Mouse (Mus musculus) forelimb bud, embryonic 11.5 days (tissue): ENCODE measurements at regions not wholly inside any gene's neighbourhood (a gene's known extent, or its start where the extent isn't known, plus 50 kb on each side); places are given as distances from the start of the nearest gene placed in this dataset.

Experiments
- DNase-seq: peaks from one replicate; pipeline ENCODE4 v3.0.0-alpha.2; 2012; ENCODE audit warnings: low read depth, low spot score

DNA sequence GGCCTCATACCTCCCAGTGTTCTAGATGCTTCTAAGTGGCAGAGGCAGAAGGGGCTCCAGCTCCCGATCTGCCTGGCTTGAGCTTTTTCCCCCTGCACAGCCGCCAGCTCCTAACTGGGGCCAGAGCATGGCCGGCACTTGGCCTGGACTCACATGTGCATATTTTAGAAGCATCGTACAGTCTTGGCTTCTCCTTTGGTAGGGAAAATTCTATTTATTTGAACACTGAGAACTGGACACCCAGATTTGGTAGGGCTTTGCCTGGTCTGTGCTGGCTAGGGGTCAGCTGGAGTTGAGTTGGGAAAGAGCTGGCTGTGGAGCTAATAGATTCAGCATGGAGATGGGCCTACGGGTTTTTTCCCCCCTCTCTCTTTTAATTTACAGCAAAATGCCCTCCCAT lies 282.9 kb upstream of the Auts2 start:
- DNase-seq = no peak

- no peak for DNase-seq
These were observed 274.5 kb upstream of the Auts2 start for GRCm38 (mm10) chr5:132817665-132818064.

DNA sequence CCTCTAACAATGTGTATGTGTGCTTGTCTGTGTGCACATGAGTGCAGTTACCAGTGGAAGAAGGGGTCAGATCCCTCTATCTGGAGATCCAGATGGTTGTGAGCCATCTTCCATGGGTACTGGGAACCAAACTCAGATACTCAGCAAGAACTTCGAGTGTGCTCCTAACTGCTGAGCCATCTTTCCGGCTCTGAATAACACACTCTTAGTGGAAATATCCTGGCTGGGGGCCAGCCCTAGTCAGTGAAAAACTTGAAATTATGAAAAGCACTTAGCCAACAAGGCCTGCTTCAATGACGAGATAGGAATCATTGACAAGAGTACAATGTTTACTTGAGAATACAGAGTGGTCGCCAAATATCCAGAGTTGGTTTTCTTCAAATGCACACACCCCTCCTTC lies 266.0 kb upstream of the Auts2 start:
- no peak for DNase-seq

- DNase-seq = no peak
These were observed 252.9 kb upstream of the Auts2 start for GRCm38 (mm10) chr5:132796061-132796460.

- no peak for DNase-seq
These were observed 249.3 kb upstream of the Auts2 start for GRCm38 (mm10) chr5:132792484-132792883.

DNA sequence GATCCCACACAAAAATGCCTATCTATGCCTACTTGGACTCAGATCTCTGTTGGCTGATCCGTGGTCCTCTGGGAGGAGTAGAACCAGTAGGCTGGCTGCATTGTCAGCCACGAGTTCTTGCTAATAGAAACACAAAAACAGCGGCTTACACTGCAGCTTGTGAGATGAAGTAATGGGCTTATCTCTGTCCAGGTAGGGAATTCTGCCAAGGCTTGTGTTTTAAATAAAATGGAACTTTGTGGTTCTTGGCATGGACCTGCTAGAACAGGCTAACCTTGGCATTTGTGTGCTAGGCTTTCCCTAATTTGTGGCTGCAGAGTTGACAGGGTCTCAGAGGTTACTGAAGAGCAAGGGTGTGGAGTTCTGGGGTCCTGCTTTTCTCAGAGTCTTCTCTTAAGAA lies 242.1 kb upstream of the Auts2 start:
- DNase-seq = no peak

DNA sequence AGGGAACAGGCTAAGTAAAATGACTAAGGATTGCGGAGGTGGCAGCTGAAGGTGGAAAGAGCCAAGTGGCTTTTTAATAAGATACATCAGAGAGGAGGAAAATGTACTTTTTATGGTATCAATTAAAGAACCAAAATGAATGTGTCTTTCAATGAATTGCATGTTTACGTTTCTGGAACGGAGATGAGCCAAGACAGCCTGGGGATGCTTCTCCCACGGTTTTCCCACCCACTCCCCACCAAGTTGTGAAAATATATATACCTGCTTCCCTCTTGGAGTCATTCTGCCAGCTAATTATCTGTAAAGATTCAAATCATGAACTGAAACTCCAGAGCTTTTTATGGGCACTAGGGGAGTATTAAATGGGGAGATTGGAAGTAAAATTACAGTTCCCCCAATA lies 241.6 kb upstream of the Auts2 start:
- DNase-seq = no peak

DNA sequence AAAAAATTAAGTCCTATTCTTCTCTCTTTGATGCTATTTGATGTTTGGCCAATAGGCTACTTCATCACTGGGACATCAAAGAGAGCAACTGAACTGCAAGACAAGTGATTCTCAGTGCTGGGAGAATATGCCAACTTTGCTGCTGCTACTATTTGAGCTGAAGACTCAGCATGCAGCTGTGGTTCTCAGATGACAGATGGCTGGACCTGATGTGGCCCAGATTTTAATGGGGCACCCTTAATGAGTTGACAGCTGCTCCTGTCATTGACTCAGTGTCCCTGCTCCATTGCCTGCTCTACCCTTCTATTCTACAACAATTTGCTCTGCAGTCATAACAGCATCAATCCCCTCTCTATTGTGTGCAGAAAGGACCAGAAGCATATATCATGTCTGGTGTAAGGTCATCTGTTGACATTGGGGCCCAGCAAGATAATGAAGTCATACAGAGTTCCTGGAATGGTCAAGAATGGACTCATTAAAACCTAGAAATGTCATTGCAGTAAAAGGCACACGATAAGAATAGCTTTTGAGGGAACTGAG lies 231.1 kb upstream of the Auts2 start:
- no peak for DNase-seq

- DNase-seq = no peak
These were observed 217.3 kb upstream of the Auts2 start for GRCm38 (mm10) chr5:132760396-132760795.

DNA sequence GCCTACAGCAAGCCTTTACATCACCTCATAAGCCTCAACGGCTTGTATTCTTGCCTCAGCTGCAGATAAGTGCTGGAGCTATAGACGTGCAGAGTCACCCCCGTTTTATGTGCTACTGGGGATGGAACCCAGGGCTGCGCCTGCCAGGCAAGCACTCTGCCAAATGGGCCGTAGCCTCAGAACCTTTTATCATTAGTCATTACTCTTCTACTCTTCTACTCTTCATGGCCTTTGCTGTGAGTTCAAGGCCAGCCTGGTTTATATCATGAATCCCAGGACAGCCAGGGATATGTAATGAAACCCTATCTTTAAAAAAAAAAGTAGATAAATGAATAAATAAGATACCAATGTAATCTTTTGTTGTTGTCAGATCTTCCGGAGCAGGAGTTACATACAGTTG lies 216.6 kb upstream of the Auts2 start:
- DNase-seq = no peak

- no peak for DNase-seq
These were observed 215.8 kb upstream of the Auts2 start for GRCm38 (mm10) chr5:132758941-132759340.

DNA sequence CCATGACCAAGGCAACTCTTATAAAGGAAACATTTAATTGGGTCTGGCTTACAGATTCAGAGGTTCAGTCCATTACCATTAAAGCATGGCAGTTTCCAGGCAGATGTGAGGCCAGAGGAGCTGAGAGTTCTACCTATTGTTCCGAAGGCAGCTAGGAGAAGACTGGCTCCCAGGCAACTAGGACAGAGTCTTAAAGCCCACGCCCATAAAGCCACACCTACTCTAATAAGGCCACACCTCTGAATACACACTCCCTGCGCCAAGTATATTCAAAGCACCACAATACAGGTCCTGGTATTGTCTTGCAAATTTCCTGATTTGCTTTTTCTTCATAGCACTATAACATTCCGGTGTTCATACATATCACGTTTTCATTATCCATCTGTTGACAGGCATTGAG lies 194.8 kb upstream of the Auts2 start:
- DNase-seq = no peak

GRCm38 (mm10) chr5:132728689-132729189 lies 185.6 kb upstream of the Auts2 start:
- DNase-seq = no peak

DNA sequence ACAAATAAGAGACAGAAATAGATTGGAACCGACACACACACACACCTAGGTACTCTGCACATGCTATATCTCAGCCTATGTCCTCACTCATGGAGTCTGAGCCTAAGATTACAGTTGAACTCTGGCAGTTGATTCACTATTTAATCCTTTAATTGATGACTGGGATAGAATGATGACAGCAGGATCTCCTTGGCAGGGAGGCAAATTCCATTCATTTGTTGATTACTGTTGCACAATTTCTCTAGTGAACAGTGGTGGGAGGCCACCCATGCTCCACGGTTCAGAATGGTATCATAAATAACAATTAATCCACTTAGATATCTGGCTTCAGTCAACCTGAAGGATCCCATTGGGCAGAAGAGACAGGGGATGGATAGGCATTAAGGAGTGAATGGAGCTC lies 181.3 kb upstream of the Auts2 start:
- no peak for DNase-seq

DNA sequence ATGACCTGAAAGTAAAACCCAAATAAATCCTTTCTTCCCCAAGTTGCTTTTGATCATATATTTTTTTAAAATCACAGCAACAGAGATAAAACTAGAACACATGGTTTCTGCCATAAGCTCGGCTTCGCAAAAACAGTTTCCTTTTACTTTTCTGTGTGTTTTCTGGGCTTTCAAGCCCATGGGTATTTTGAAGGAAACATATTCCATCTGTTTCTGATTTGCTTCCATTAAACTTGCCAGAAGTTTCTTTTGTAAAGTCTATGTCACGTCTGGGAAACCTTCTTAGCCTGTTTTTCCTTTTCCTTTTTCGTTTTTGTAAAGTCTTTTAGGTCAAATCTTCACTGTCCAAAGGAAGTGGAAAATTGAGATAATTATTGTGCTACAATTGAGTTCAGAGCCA lies 167.2 kb upstream of the Auts2 start:
- DNase-seq = no peak

DNA sequence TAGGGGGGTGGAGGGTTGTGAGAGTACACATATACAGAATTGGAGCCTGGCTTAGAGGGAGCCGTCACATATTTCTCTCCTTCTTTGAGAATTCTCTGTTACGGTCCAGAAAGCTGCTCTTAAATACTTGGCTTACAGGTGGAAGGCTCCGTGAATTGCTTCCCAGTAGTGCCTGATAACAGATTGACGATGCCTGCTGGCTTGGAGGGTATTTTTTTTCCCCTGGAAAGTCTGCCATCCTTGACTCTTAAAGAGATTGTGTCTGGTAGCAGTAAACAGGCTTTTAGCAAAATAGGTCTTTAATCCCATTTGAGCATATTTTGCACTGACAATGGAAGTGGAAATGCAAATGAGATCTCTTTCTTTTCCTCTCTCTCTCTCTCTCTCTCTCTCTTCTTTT lies 164.4 kb upstream of the Auts2 start:
- DNase-seq = no peak

- DNase-seq = no peak
These were observed 160.4 kb upstream of the Auts2 start for GRCm38 (mm10) chr5:132703455-132704100.

DNA sequence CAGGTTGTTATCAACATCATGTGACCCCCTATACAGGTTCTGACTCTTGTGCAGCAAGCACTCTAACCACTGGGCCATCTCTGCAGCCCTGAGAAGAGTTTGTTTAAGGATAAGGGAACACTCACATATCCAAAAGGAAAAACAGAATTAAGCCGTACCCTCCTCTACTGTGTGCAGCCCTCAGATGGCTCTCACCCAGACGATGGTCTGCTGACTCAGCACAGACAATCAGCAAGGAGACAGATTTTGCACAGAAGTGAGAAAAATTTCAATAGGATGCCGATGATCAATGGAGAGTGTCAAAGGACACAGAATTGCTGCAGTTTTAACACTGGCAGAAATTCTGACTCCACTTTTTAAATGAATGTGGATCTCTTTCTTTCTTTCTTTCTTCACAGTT lies 159.4 kb upstream of the Auts2 start:
- DNase-seq = no peak

DNA sequence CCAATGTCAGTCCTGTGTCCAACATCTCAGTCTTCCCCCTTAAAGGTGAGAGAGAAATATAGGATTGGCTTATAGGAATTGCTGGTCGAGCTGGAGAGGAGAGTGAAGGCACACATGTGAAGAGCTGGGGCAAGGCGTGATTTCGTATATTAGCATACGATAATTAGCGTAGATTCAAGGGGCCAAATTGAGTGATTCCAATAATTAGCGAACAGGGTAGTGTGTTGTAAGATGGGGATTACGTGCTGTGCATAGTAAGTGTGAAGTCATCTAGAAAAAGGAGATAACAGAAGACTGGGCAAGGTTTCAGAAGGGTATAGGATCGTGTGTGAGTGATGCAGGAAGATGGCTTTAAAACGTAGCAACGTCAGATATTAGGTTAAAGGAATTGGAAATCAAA lies 147.6 kb upstream of the Auts2 start:
- no peak for DNase-seq

- no peak for DNase-seq
These were observed 132.1 kb upstream of the Auts2 start for GRCm38 (mm10) chr5:132675261-132675660.

- DNase-seq = no peak
These were observed 130.6 kb upstream of the Auts2 start for GRCm38 (mm10) chr5:132673599-132674305.

- no peak for DNase-seq
These were observed 128.4 kb upstream of the Auts2 start for GRCm38 (mm10) chr5:132671496-132671895.

- no peak for DNase-seq
These were observed 124.2 kb upstream of the Auts2 start for GRCm38 (mm10) chr5:132667316-132667715.
